Mouse (Mus musculus): ENCODE measurements at regions not wholly inside any gene's neighbourhood (a gene's known extent, or its start where the extent isn't known, plus 50 kb on each side); places are given as distances from the start of the nearest gene placed in this dataset.

DNA sequence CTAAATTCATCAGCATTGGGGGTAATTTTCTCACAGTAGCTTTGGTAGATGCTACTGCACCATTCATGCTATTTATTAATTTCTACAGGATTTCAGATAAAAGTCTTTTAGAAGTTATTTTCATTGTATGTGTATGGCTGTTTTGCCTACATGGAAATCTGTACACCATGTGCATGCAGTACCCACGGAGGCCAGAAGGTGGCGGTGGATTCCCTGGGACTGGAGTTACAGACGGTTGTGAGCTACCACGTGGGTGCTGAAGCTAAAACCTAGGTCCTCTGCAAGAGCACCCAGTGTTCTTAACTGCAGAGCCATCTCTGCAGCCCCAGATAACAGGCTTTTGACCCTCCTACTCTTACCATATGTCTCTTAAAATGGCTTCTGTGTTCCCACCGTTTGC lies 176.7 kb upstream of the Fam19a5 start:
- H3K9ac ChIP-seq, result no peak overlapping the region
- ATAC-seq (ENCODE audit: low FRiP score, low read depth), result no peak
- no peaks in the 10 kb centered on the region for H3K36me3 ChIP-seq
- no peaks in the 10 kb centered on the region for H3K4me1 ChIP-seq
- H3K27ac ChIP-seq, result no peak overlapping the region
- 45% methylated on average over 5 of the region's 5 CpGs for WGBS
- H3K27me3 ChIP-seq (replicated peaks), result no peaks in the 10 kb centered on the region
- no peaks in the 10 kb centered on the region for H3K9me3 ChIP-seq
- no peak overlapping the region for H3K4me2 ChIP-seq (replicated peaks)
- no peak overlapping the region for H3K4me3 ChIP-seq

DNA sequence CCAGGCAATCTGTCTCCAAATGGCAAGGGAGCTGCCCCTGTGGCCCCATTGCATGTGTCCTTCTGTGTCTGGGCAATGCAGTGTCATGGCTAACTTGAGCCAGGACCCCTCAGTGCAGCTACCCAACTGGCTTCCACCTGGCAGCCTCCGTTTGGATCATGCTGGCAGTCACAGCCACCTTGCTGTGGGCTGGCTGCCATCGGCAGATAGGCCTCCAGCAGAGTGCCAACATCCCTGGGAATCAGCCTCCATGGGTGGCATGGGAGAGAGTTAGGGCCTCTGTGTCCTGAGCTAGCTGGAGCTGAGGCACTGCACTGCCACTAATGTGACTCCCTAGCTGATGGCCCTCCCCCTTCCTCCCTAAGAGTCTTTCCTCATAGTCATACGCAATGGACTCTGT lies 174.7 kb upstream of the Fam19a5 start:
- H3K4me3 ChIP-seq, result no peak overlapping the region
- ATAC-seq (ENCODE audit: low FRiP score, low read depth), result no peak
- no peak overlapping the region for H3K27ac ChIP-seq
- WGBS, result 93% methylated on average over 3 of the region's 3 CpGs
- H3K9me3 ChIP-seq, result no peaks in the 10 kb centered on the region
- no peaks in the 10 kb centered on the region for H3K4me1 ChIP-seq
- H3K9ac ChIP-seq, result no peak overlapping the region
- H3K27me3 ChIP-seq (replicated peaks), result no peaks in the 10 kb centered on the region
- H3K4me2 ChIP-seq (replicated peaks), result no peak overlapping the region
- H3K36me3 ChIP-seq, result no peaks in the 10 kb centered on the region

- H3K4me3 ChIP-seq, result no peak overlapping the region
- no peaks in the 10 kb centered on the region for H3K4me1 ChIP-seq
- no peak overlapping the region for H3K9ac ChIP-seq
- ATAC-seq (ENCODE audit: low FRiP score, low read depth), result no peak
- H3K4me2 ChIP-seq (replicated peaks), result no peak overlapping the region
- no peaks in the 10 kb centered on the region for H3K27me3 ChIP-seq (replicated peaks)
- H3K27ac ChIP-seq, result no peak overlapping the region
- no peaks in the 10 kb centered on the region for H3K36me3 ChIP-seq
- H3K9me3 ChIP-seq, result no peaks in the 10 kb centered on the region
- WGBS, result 91% methylated on average over 9 of the region's 9 CpGs
Measured at GRCm38 (mm10) chr15:87369836-87370235, 174.3 kb upstream of the Fam19a5 start.

- H3K4me3 ChIP-seq, result no peak overlapping the region
- no peaks in the 10 kb centered on the region for H3K27me3 ChIP-seq (replicated peaks)
- no peaks in the 10 kb centered on the region for H3K9me3 ChIP-seq
- H3K9ac ChIP-seq, result no peak overlapping the region
- no peak overlapping the region for H3K27ac ChIP-seq
- H3K36me3 ChIP-seq, result no peaks in the 10 kb centered on the region
- no peak overlapping the region for H3K4me2 ChIP-seq (replicated peaks)
- 84% methylated on average over 7 of the region's 7 CpGs for WGBS
- ATAC-seq (ENCODE audit: low FRiP score, low read depth), result no peak
- H3K4me1 ChIP-seq, result no peaks in the 10 kb centered on the region
Measured at GRCm38 (mm10) chr15:87370761-87371160, 173.3 kb upstream of the Fam19a5 start.

DNA sequence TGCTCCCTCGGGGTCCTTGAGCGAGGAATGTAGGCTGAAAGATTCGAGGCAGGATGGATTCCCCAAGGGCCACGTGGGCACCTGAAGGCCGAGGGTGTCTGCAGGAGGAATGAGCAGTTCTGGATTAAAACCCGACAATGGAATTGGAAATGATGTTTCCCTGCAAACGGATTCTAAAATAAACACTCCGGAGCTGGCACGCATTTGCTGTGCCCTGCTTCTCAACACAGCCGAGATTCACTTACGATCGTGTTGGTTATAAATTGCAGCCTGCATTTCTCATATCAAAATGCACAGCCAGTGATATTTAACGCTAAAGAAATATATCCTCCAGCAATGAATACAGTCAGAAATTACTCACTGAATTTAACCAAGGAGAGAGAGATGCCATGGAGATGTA lies 169.4 kb upstream of the Fam19a5 start:
- Histone ChIP-seq H3K27me3 (replicated peaks) (no peaks in the 10 kb centered on the region), H3K27ac (no peak overlapping the region), H3K9me3 (no peaks in the 10 kb centered on the region), H3K4me1 (no peaks in the 10 kb centered on the region), H3K36me3 (no peaks in the 10 kb centered on the region), H3K4me2 (replicated peaks) (no peak overlapping the region), H3K9ac (no peak overlapping the region), H3K4me3 (no peak overlapping the region)
- ATAC-seq (ENCODE audit: low FRiP score, low read depth), result no peak
- WGBS, result 77% methylated on average over 13 of the region's 13 CpGs

DNA sequence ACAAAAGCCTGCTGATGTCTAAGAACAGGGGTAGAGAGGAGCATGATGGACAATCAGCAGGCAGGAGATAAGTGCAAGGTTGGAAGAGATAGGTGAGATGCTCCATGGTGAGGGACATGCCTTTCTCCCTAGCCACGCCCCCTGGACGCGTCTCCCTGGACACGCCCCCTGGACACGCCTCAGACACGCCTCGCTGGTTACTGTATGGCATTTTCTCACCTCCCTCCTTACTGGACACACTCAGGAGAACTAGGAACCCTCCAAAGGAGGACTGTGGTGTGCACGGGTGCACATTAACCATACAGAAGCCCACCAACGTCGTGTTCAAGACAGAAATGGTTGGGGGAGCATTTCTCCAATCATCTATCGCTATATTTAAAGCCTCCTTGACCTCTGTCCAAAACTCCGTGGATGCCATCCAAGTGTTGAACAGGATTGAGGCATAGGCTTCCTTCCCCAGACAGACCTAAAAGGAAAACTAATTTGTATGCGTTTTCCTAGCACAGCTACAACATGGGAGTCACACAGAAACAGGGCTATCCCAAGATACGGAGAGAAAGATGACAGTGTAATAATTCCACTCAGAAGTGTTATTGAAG lies 168.4 kb upstream of the Fam19a5 start:
- H3K9ac ChIP-seq, result no peak overlapping the region
- ATAC-seq (ENCODE audit: low FRiP score, low read depth), result no peak
- no peak overlapping the region for H3K27ac ChIP-seq
- no peak overlapping the region for H3K4me3 ChIP-seq
- H3K4me2 ChIP-seq (replicated peaks), result no peak overlapping the region
- H3K27me3 ChIP-seq (replicated peaks), result no peaks in the 10 kb centered on the region
- H3K4me1 ChIP-seq, result no peaks in the 10 kb centered on the region
- no peaks in the 10 kb centered on the region for H3K36me3 ChIP-seq
- WGBS, result 78% methylated on average over 14 of the region's 14 CpGs
- H3K9me3 ChIP-seq, result no peaks in the 10 kb centered on the region

DNA sequence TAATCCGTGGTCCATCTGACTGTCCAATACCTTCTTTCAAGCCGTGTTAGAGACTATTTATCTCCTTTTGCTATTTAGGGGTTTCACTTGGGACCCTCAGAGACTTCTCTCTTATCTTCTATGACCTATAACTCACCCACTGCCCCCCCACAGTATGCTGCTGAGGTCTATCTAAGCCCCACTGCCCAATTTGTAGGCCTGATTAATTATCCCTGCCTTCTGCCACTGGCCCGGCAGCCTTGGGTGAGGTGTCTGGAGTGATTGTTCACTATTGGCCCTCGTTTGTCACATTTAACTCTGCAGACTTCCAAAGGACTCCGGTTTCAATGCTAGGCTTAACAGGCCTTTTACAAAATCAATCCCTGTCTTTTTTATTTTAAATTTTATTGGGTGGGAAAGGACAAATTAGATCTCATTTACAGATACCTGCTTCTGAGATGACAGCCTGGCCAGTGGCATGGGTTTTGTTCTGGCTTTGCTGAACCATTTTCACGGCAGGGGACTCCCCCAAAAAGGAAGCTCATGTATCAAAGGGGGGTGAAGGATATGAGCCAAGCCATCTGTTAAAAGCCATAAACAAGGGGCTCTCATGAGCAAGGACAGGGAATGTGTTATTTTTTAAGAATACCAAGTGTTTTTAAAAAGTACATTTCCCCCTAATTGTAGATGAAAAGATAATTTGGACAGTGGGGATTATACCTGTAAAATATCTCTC lies 160.4 kb upstream of the Fam19a5 start:
- Histone ChIP-seq H3K27me3 (replicated peaks) (no peaks in the 10 kb centered on the region), H3K4me3 (no peak overlapping the region), H3K36me3 (no peaks in the 10 kb centered on the region), H3K9me3 (no peaks in the 10 kb centered on the region), H3K4me2 (replicated peaks) (no peak overlapping the region), H3K27ac (no peak overlapping the region), H3K9ac (no peak overlapping the region), H3K4me1 (no peaks in the 10 kb centered on the region)
- 46% methylated on average over 6 of the region's 6 CpGs for WGBS
- ATAC-seq (ENCODE audit: low FRiP score, low read depth), result no peak

DNA sequence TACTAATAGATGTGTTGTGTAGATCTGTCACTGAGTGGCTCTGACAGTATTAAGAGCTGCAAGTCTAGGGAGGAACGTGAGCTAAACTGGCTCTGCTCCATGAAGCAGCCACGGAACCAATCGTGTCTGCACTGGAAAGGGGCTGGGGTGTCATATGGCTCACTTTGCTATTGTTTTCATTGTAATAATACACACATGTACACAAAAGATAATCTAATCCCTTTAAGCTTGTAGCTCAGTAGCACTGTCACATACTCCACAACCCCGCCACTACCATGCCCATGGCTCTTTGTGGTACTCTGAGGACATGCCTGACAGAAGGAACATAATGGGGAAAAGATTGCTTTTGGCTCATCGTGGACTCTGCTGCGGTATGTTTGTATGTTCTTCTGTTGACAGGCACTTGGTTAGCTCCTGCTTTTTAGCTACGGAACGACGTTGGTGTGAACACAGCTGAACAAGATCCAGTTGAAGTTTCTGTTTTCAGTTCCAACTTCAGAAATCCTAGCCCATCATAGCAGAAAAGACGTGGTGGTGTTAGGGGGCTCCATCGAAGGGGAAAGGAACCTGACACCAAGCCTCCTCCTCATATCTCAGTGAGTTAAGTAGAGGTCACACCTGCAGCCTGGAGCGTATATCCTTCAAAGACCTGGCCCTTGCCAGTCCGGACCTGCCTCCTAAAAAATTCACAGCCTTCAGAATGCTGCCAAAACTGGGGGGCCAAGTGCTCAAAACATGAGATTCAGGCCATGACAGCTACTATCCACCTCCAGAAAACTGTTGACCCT lies 159.6 kb upstream of the Fam19a5 start:
- no peak overlapping the region for H3K4me2 ChIP-seq (replicated peaks)
- no peak for ATAC-seq (ENCODE audit: low FRiP score, low read depth)
- WGBS, result 78% methylated on average over 13 of the region's 13 CpGs
- no peaks in the 10 kb centered on the region for H3K9me3 ChIP-seq
- no peaks in the 10 kb centered on the region for H3K27me3 ChIP-seq (replicated peaks)
- H3K9ac ChIP-seq, result no peak overlapping the region
- no peak overlapping the region for H3K27ac ChIP-seq
- no peaks in the 10 kb centered on the region for H3K4me1 ChIP-seq
- no peak overlapping the region for H3K4me3 ChIP-seq
- H3K36me3 ChIP-seq, result no peaks in the 10 kb centered on the region

- Histone ChIP-seq H3K36me3 (no peaks in the 10 kb centered on the region), H3K27me3 (replicated peaks) (no peaks in the 10 kb centered on the region), H3K27ac (no peak overlapping the region), H3K9ac (no peak overlapping the region), H3K4me3 (no peak overlapping the region), H3K4me2 (replicated peaks) (no peak overlapping the region), H3K9me3 (no peaks in the 10 kb centered on the region), H3K4me1 (no peaks in the 10 kb centered on the region)
- no peak for ATAC-seq (ENCODE audit: low FRiP score, low read depth)
- 90% methylated on average over 6 of the region's 6 CpGs for WGBS
Measured at GRCm38 (mm10) chr15:87386513-87386983, 157.6 kb upstream of the Fam19a5 start.

DNA sequence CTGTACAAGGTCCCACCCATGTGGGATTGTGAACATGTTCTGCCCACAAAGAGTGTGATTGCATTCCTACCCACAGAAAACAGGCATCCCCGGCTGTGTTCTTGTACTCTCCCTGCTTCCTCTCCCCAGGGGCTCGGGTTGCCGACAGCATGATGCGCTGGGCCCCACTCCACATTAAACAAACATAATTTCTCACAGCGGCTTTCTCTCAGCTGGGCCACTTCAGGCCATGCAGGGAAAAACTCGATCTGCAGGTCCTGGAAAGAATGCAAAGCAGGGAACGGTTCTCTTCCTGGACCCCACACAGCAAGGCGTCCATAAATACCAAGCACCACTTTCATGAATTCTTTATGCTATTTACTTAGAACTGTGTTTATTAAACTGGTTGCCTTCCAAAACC lies 152.7 kb upstream of the Fam19a5 start:
- no peak for ATAC-seq (ENCODE audit: low FRiP score, low read depth)
- Histone ChIP-seq H3K27me3 (replicated peaks) (no peaks in the 10 kb centered on the region), H3K4me2 (replicated peaks) (no peak overlapping the region), H3K4me1 (no peaks in the 10 kb centered on the region), H3K9me3 (no peaks in the 10 kb centered on the region), H3K27ac (no peak overlapping the region), H3K36me3 (no peaks in the 10 kb centered on the region), H3K9ac (no peak overlapping the region), H3K4me3 (no peak overlapping the region)
- WGBS, result 42% methylated on average over 8 of the region's 8 CpGs

DNA sequence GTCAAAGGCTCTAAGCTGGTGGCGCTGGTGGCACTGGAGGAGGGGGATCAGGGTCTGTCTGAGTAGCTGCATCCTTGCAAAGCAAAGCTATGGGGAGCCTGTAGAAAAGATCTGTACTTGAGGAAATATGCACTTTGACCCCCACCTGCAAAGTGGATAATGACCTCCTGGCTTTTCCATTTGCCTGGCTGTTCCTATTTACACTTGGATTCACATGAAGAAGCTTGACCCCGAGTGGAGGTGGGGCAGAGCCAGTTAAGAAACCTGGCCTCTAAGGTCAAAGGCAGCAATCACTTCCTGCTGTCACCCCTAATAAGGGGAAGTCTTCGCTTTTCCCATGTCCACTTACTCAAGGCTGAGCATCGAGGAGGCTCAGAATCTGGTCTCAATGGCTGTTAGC lies 145.7 kb upstream of the Fam19a5 start:
- Histone ChIP-seq H3K27me3 (replicated peaks) (no peaks in the 10 kb centered on the region), H3K36me3 (no peaks in the 10 kb centered on the region), H3K4me2 (replicated peaks) (no peak overlapping the region), H3K9ac (no peak overlapping the region), H3K4me1 (no peaks in the 10 kb centered on the region), H3K4me3 (no peak overlapping the region), H3K9me3 (peaks cover 6% of the 10 kb centered on the region; the same call in 1 of the 2 replicates), H3K27ac (no peak overlapping the region)
- WGBS, result 65% methylated on average over 4 of the region's 4 CpGs
- ATAC-seq (ENCODE audit: low FRiP score, low read depth), result no peak

- H3K4me1 ChIP-seq, result no peaks in the 10 kb centered on the region
- peaks cover 3% of the 10 kb centered on the region; the same call in 1 of the 2 replicates for H3K9me3 ChIP-seq
- no peak overlapping the region for H3K4me3 ChIP-seq
- H3K36me3 ChIP-seq, result no peaks in the 10 kb centered on the region
- H3K4me2 ChIP-seq (replicated peaks), result no peak overlapping the region
- no peak overlapping the region for H3K27ac ChIP-seq
- 86% methylated on average over 5 of the region's 5 CpGs for WGBS
- ATAC-seq (ENCODE audit: low FRiP score, low read depth), result no peak
- H3K9ac ChIP-seq, result no peak overlapping the region
- H3K27me3 ChIP-seq (replicated peaks), result no peaks in the 10 kb centered on the region
Measured at GRCm38 (mm10) chr15:87405689-87406088, 138.4 kb upstream of the Fam19a5 start.

Data from neural tube, embryonic 12.5 days (tissue).